ENCODE assay signal across 15 mouse cellular contexts in genomic region chr17:15381869-15382660, GRCm38 (mm10). TPM values are rescaled to one million over a fixed set of nuclear protein-coding genes. Genes with fewer than 3 reads are reported as not detected.
DNase-seq lines count a peak whose midpoint lies in the region; ATAC-seq lines count a peak whose summit lies in the region.
"Had no signal": no experiment of that assay in that cellular context is flagged by ENCODE, and none has a peak within 500 bp of the region (broad histone marks: within the 10 kb centered on the region; RNA-seq: fewer than 3 reads in every experiment).

No protein-coding gene starts in this region.

- peaks cover 42% of the 10 kb centered on the region for H3K4me1 ChIP-seq in neural tube, embryonic 15.5 days
- peaks cover 56% of the 10 kb centered on the region for H3K4me1 ChIP-seq in forebrain, embryonic 15.5 days
- H3K4me1 ChIP-seq in neural tube, embryonic 12.5 days, result peaks cover 53% of the 10 kb centered on the region

- no peak for ATAC-seq in neural tube, embryonic 15.5 days (ENCODE audit: low FRiP score)
- no peak for ATAC-seq in forebrain, embryonic 15.5 days (replicated peaks)
- ATAC-seq in neural tube, embryonic 12.5 days (ENCODE audit: low FRiP score, low read depth), result no peak
- no peak for ATAC-seq in megakaryocyte, adult 5-6 weeks (ENCODE audit: poor library complexity, severe bottlenecking)
- ATAC-seq: liver, embryonic 12.5 days; lung, postnatal 0 days had no signal

- 11% methylated on average over 7 of the region's 7 CpGs for WGBS in neural tube, embryonic 15.5 days
- 7% methylated on average over 7 of the region's 7 CpGs for WGBS in forebrain, embryonic 15.5 days
- 8% methylated on average over 7 of the region's 7 CpGs for WGBS in neural tube, embryonic 12.5 days

- no peak overlapping the region for H3K27ac ChIP-seq in neural tube, embryonic 15.5 days (replicated peaks)
- H3K27ac ChIP-seq in forebrain, embryonic 15.5 days (replicated peaks), result 0 out of 2 replicates have a peak overlapping the region, but pooled peaks have one; percentile 15
- no peak overlapping the region for H3K27ac ChIP-seq in neural tube, embryonic 12.5 days
- H3K27ac ChIP-seq: liver, embryonic 12.5 days had no signal

- peak; percentile 29 for DNase-seq in heart, adult 11 months
- DNase-seq in heart, postnatal 4 days, result no peak
- DNase-seq in neural tube, embryonic 10.5 days (ENCODE audit: extremely low spot score, low spot score), result peak; percentile 42
- DNase-seq in adrenal gland, postnatal 36 days, result no peak
- DNase-seq: adrenal gland, postnatal 25 days; heart, adult 18-20 months; heart, postnatal 10 days; right cerebral cortex, adult 18-20 months; thymus, adult 18-20 months had no signal

- H3K27me3 ChIP-seq in neural tube, embryonic 15.5 days (replicated peaks), result peaks cover 8% of the 10 kb centered on the region; the same call in 1 of the 2 replicates
- no peaks in the 10 kb centered on the region for H3K27me3 ChIP-seq in forebrain, embryonic 15.5 days
- peaks cover 10% of the 10 kb centered on the region; the same call in 1 of the 2 replicates for H3K27me3 ChIP-seq in neural tube, embryonic 12.5 days (replicated peaks)

- no peaks in the 10 kb centered on the region for H3K36me3 ChIP-seq in neural tube, embryonic 15.5 days
- no peaks in the 10 kb centered on the region for H3K36me3 ChIP-seq in forebrain, embryonic 15.5 days
- no peaks in the 10 kb centered on the region for H3K36me3 ChIP-seq in neural tube, embryonic 12.5 days
- H3K36me3 ChIP-seq: liver, embryonic 12.5 days had no signal

- no peak overlapping the region for H3K4me3 ChIP-seq in neural tube, embryonic 15.5 days (replicated peaks)
- H3K4me3 ChIP-seq in forebrain, embryonic 15.5 days, result no peak overlapping the region
- no peak overlapping the region for H3K4me3 ChIP-seq in neural tube, embryonic 12.5 days

- no peaks in the 10 kb centered on the region for H3K9me3 ChIP-seq in neural tube, embryonic 15.5 days (replicated peaks)
- no peaks in the 10 kb centered on the region for H3K9me3 ChIP-seq in forebrain, embryonic 15.5 days
- H3K9me3 ChIP-seq in neural tube, embryonic 12.5 days, result no peaks in the 10 kb centered on the region
- H3K9me3 ChIP-seq: liver, embryonic 12.5 days had no signal

- no peak overlapping the region; the same call in 1 of the 2 replicates for H3K4me2 ChIP-seq in neural tube, embryonic 15.5 days
- no peak overlapping the region for H3K4me2 ChIP-seq in forebrain, embryonic 15.5 days (replicated peaks)
- peak overlapping the region; percentile 88 for H3K4me2 ChIP-seq in neural tube, embryonic 12.5 days (replicated peaks)

- H3K9ac ChIP-seq in neural tube, embryonic 15.5 days (replicated peaks), result no peak overlapping the region; the same call in 1 of the 2 replicates
- no peak overlapping the region for H3K9ac ChIP-seq in forebrain, embryonic 15.5 days (replicated peaks)
- H3K9ac ChIP-seq in neural tube, embryonic 12.5 days, result no peak overlapping the region
- H3K9ac ChIP-seq: liver, embryonic 12.5 days had no signal

RNA-seq across cellular contexts. Expression of gene Dll1, which starts 5.4 kb away (rescaled TPM):
- 1 to 10 TPM; 6.7 to 7.2 TPM for total RNA-seq in heart, postnatal 4 days (2021)
- 11.7 and 14.1 TPM in 2 replicates for polyA plus RNA-seq in neural tube, embryonic 15.5 days (2015; fragmentation: Nextera tagmentation; extraction: Ambion mirVana)
- 34.6 and 35.9 TPM in 2 replicates for polyA plus RNA-seq in forebrain, embryonic 15.5 days (2015; fragmentation: Nextera tagmentation; extraction: Ambion mirVana)
- polyA plus RNA-seq in neural tube, embryonic 12.5 days (2016; fragmentation: Nextera tagmentation; extraction: Ambion mirVana), result 77.5 and 80.4 TPM in 2 replicates
- total RNA-seq in megakaryocyte, adult 5-6 weeks (2015), result not detected in 2 replicates
- total RNA-seq in megakaryocyte, adult 5-6 weeks (2017), result 0.11 TPM in 1 of 2 replicates, not detected in the other
- total RNA-seq in adrenal gland, postnatal 36 days (2021), result 1 to 10 TPM; 3.6 to 5.2 TPM

RNA-seq across cellular contexts. Expression of gene Fam120b, which starts 13.9 kb away (rescaled TPM):
- total RNA-seq in heart, postnatal 4 days (2021), result 10 to 100 TPM in 1 of 2 experiments, 1 to 10 TPM in 1; 9.2 to 10.5 TPM
- polyA plus RNA-seq in neural tube, embryonic 15.5 days (2015; fragmentation: Nextera tagmentation; extraction: Ambion mirVana), result 43.0 and 44.5 TPM in 2 replicates
- 47.8 and 48.6 TPM in 2 replicates for polyA plus RNA-seq in forebrain, embryonic 15.5 days (2015; fragmentation: Nextera tagmentation; extraction: Ambion mirVana)
- polyA plus RNA-seq in neural tube, embryonic 12.5 days (2016; fragmentation: Nextera tagmentation; extraction: Ambion mirVana), result 40.8 and 44.5 TPM in 2 replicates
- total RNA-seq in megakaryocyte, adult 5-6 weeks (2015), result 10.8 and 11.8 TPM in 2 replicates
- total RNA-seq in megakaryocyte, adult 5-6 weeks (2017), result 13.0 and 16.6 TPM in 2 replicates
- 10 to 100 TPM; 20.7 to 20.8 TPM for total RNA-seq in adrenal gland, postnatal 36 days (2021)

Comparison
In these comparisons a context has a peak if more than half of its experiments do, and no peak if none do; other contexts are left out.
1. DNase-seq: peak in heart, adult 11 months (single experiment) and neural tube, embryonic 10.5 days (single experiment); none in heart, postnatal 4 days (single experiment) and adrenal gland, postnatal 36 days (0 of 2).
2. RNA of gene Dll1, which starts 5.4 kb away (total RNA-seq): 6.7 to 7.2 TPM in heart, postnatal 4 days and 3.6 to 5.2 TPM in adrenal gland, postnatal 36 days; 0.11 TPM in megakaryocyte, adult 5-6 weeks; every median in the first group is over 4 times any median in the second.